Mouse (Mus musculus) cerebellum, postnatal 25 days (tissue): ENCODE measurements at regions not wholly inside any gene's neighbourhood (a gene's known extent, or its start where the extent isn't known, plus 50 kb on each side); places are given as distances from the start of the nearest gene placed in this dataset.

ENCODE experiments used
- DNase-seq, 2 experiments: peaks; one replicate each; pipeline ENCODE4 v3.0.0; 2021; ENCODE audit warnings: mixed read lengths in 2 of 2

DNA sequence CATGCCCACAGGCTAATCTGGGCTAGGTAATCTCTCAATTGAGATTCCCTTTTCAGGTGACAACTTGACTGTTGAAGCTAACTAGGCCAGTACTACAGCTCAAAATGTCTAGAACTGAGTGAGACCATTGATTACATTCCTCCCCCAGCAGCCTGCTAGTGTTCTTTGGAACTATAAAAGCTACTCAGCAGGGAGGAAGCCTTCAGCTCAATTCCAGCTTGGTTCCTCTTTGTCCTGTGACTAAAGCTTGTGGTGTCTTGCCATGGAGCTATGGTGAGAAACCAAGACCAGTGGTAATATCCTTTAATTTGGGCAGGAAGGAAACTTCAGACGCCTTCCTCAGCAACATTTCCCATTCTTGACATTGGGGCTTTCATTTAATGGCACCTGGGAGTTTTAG lies 52.9 kb upstream of the Ccser1 start:
- no peak for DNase-seq

GRCm38 (mm10) chr6:61128211-61128610 lies 51.9 kb upstream of the Ccser1 start:
- DNase-seq = no peak
